Mouse (Mus musculus): ENCODE measurements at regions not wholly inside any gene's neighbourhood (a gene's known extent, or its start where the extent isn't known, plus 50 kb on each side); places are given as distances from the start of the nearest gene placed in this dataset.

DNA sequence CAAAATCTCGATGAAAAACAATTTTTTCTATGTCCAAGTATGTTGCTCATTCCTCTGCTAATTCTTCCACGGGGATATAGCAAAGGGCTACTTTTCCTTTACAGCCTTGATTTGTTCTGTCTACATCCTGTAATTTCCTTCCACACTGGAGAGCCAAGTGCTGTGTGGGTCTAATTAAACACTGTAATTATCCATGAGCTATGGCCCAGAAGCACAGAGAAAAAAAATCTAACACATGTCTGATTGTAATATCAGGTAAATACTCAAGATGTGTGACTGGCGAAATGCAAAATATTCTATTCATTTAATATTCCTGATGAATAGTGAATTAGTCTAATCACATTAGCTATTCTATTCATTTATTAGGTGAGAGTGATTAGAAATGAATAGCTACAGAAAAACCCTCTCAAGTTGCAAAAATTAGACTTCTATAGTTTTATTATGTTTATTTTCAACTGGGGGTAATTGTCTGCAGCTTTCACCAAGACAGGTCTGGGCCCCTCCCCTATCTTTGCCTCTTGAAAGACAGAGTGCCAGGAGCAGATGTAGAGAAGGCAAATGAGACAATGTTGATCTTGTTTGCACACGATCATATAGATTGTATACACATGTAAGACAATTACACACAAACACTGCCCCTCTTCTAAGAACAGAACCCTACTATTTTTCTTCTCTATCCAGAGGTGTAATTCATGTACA, 274.3 kb downstream of the Sorl1 start:
- WGBS, result 40% methylated on average over 4 of the region's 4 CpGs

DNA sequence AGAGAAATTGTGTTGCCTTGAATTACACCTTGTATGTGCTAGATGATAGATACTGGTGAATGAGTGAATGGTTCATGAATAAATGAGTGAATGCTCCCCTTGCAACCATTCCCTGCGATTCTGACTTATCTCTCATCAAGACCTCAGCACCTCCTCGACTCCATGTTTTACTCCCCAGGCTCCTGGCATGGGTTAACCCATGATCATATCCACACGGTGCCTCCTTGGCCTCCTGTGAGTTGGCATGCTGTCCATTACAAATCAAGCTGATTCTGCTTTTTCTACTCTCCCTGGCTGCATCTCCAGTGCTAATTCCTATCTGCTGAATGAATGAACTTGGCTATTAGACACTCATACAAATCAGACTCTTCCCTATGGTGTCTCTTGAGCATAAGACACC, 279.5 kb downstream of the Sorl1 start:
- 72% methylated on average over 3 of the region's 3 CpGs for WGBS

More for the DNA sequence above, 274.3 kb downstream of the Sorl1 start:
- no peak overlapping the region for H3K4me3 ChIP-seq (ENCODE audit: insufficient read depth, low read depth, low read length)
- no peaks in the 10 kb centered on the region for H3K4me1 ChIP-seq (ENCODE audit: control insufficient read depth, insufficient read depth, low read length)
- H3K27ac ChIP-seq (ENCODE audit: insufficient read depth, low read depth, low read length), result no peak overlapping the region
- TF ChIP-seq POLR2A (IDR thresholded peaks at IDR 0.05; ENCODE audit: insufficient read depth, low read depth, low read length) (no peak), CTCF (IDR thresholded peaks at IDR 0.05; ENCODE audit: insufficient read depth, low read depth, low read length) (no peak)

DNA sequence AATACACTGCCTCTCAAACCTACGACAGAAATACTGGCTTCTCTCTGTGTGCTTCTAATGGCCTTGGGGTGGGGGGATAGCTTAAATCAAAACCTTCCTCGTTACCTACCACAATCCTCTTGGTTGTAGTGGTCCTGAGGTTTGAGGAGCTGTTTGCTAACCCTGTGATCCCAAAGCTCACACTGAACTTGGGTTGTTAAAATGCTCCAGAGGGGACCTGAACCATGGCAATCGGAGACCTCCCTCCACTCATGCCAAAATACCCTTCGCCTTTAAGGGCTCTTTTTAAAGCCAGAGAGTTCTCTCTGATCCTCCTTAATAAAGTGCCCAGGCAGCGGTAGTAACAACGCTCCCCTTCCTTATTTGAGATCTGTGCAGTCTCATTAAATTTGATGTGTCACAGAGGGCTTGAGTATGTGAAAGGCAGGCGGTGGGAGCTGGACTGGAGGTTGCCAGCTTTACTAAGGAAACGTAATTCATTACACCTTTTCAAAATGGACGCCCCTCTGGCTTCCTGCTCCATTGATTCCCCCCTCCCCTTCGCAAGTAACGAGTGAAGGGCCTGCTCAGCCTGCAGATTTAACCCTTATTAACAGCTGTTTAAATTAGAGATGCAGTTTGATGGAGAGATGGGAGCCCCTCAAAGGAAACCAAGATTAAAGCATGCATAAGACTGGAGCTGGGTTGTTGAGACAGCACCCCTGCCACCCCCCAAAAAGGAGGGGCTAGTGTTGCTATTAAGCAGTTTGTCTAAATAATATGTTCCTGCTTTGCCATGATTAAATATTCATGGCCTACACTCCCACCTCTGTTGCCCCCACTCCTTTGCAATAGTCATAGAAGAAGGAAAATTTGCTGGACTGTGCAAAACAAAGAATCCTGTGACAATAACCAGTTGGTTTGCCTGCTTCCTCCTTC, 289.4 kb downstream of the Sorl1 start:
- H3K4me3 ChIP-seq (ENCODE audit: insufficient read depth, low read depth, low read length), result no peak overlapping the region
- 70% methylated on average over 11 of the region's 11 CpGs for WGBS
- H3K27ac ChIP-seq (ENCODE audit: insufficient read depth, low read depth, low read length), result no peak overlapping the region
- no peaks in the 10 kb centered on the region for H3K4me1 ChIP-seq (ENCODE audit: control insufficient read depth, insufficient read depth, low read length)
- TF ChIP-seq POLR2A (IDR thresholded peaks at IDR 0.05; ENCODE audit: insufficient read depth, low read depth, low read length), result no peak
- no peak for TF ChIP-seq CTCF (IDR thresholded peaks at IDR 0.05; ENCODE audit: insufficient read depth, low read depth, low read length)

More for the DNA sequence above, 279.5 kb downstream of the Sorl1 start:
- TF ChIP-seq CTCF (IDR thresholded peaks at IDR 0.05; ENCODE audit: insufficient read depth, low read depth, low read length), result no peak
- TF ChIP-seq POLR2A (IDR thresholded peaks at IDR 0.05; ENCODE audit: insufficient read depth, low read depth, low read length), result no peak
- Histone ChIP-seq H3K27ac (ENCODE audit: insufficient read depth, low read depth, low read length) (no peak overlapping the region), H3K4me1 (ENCODE audit: control insufficient read depth, insufficient read depth, low read length) (no peaks in the 10 kb centered on the region), H3K4me3 (ENCODE audit: insufficient read depth, low read depth, low read length) (no peak overlapping the region)

- H3K27ac ChIP-seq (ENCODE audit: insufficient read depth, low read depth, low read length), result no peak overlapping the region
- H3K4me3 ChIP-seq (ENCODE audit: insufficient read depth, low read depth, low read length), result no peak overlapping the region
- TF ChIP-seq POLR2A (IDR thresholded peaks at IDR 0.05; ENCODE audit: insufficient read depth, low read depth, low read length), result no peak
- TF ChIP-seq CTCF (IDR thresholded peaks at IDR 0.05; ENCODE audit: insufficient read depth, low read depth, low read length), result no peak
- no peaks in the 10 kb centered on the region for H3K4me1 ChIP-seq (ENCODE audit: control insufficient read depth, insufficient read depth, low read length)
- 100% methylated on average over 1 of the region's 1 CpGs for WGBS
These were observed 290.7 kb downstream of the Sorl1 start for GRCm38 (mm10) chr9:41833408-41833807.

GRCm38 (mm10) chr9:41827356-41827755, 296.7 kb downstream of the Sorl1 start:
- 76% methylated on average over 4 of the region's 4 CpGs for WGBS
- Histone ChIP-seq H3K4me1 (ENCODE audit: control insufficient read depth, insufficient read depth, low read length) (no peaks in the 10 kb centered on the region), H3K27ac (ENCODE audit: insufficient read depth, low read depth, low read length) (no peak overlapping the region), H3K4me3 (ENCODE audit: insufficient read depth, low read depth, low read length) (no peak overlapping the region)
- TF ChIP-seq POLR2A (IDR thresholded peaks at IDR 0.05; ENCODE audit: insufficient read depth, low read depth, low read length) (no peak), CTCF (IDR thresholded peaks at IDR 0.05; ENCODE audit: insufficient read depth, low read depth, low read length) (no peak)

DNA sequence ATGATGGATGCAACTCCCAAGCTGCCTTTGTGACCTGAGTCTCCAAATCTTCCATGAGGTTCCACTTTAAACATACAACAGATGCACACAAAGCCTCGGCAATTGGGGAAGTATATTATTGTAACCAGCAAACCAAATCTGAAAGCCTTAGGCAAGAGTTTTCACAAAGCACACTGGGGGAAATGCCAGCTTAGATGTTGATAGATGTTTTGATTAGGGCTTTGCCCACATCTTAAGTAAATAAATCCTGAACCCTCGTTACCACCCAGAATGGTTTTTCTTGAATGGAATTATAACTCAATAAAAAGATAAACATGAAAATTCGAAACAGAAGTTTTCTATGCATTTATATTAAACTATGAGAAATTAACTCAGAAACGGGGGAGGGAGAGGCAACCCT, 302.7 kb downstream of the Sorl1 start:
- Histone ChIP-seq H3K4me1 (ENCODE audit: control insufficient read depth, insufficient read depth, low read length) (no peaks in the 10 kb centered on the region), H3K4me3 (ENCODE audit: insufficient read depth, low read depth, low read length) (no peak overlapping the region), H3K27ac (ENCODE audit: insufficient read depth, low read depth, low read length) (no peak overlapping the region)
- WGBS, result 67% methylated on average over 4 of the region's 4 CpGs
- TF ChIP-seq POLR2A (IDR thresholded peaks at IDR 0.05; ENCODE audit: insufficient read depth, low read depth, low read length), result no peak
- TF ChIP-seq CTCF (IDR thresholded peaks at IDR 0.05; ENCODE audit: insufficient read depth, low read depth, low read length), result no peak

DNA sequence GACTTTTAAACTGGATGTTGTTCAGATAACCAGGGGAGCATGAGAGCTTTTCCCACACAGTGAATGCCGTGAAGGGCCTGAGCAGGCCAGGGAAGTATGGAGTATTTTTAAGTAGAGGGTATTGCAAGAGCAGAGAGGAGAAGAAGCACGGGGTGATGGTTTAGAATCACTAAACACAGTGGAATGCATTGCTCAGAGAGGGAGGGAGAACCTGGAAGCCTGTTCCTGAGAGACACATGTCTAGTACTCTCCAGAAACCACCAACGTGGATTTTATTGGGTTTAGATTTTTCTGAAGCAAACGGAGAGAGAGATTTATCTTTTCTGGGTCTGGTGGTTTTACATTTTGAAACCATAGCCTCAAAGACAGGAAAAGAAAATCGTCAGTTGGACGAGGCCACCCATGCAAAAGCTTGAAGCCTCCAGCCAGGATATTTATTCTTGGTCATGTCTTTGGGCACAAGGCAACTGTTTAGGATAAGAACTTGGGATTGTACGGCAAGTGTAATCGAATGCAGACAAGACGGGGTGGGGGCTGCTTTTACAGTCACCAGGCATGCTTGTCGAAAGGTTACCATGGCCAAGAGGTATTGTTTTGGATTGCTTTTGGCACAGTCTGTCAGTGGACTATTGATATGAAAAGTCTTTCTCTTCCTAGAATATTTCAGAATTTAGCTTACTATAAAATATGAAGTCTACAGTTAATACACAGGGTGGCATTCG, 306.2 kb downstream of the Sorl1 start:
- Histone ChIP-seq H3K4me3 (ENCODE audit: insufficient read depth, low read depth, low read length) (no peak overlapping the region), H3K4me1 (ENCODE audit: control insufficient read depth, insufficient read depth, low read length) (no peaks in the 10 kb centered on the region), H3K27ac (ENCODE audit: insufficient read depth, low read depth, low read length) (no peak overlapping the region)
- TF ChIP-seq POLR2A (IDR thresholded peaks at IDR 0.05; ENCODE audit: insufficient read depth, low read depth, low read length), result no peak
- no peak for TF ChIP-seq CTCF (IDR thresholded peaks at IDR 0.05; ENCODE audit: insufficient read depth, low read depth, low read length)
- 84% methylated on average over 11 of the region's 11 CpGs for WGBS

DNA sequence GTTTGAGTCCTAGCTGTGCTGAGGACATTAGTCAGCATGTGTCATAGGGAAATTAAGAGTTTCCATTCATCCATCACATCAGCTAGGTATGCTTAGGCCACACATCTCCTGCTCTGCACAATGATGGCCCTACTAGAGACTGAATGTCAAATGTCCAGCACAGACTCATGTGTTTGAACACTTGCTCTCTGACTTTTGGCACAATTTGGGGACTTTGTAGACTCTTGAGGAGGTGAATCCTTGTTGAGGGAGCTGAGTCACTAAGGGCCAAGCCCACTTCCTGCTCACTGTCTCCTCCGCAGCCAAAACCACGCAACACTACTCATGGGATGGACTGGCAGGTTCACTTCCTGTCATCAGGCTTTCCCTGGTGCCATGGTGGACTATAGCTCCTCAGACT, 308.2 kb downstream of the Sorl1 start:
- 100% methylated on average over 2 of the region's 2 CpGs for WGBS
- no peak overlapping the region for H3K4me3 ChIP-seq (ENCODE audit: insufficient read depth, low read depth, low read length)
- TF ChIP-seq POLR2A (IDR thresholded peaks at IDR 0.05; ENCODE audit: insufficient read depth, low read depth, low read length) (no peak), CTCF (IDR thresholded peaks at IDR 0.05; ENCODE audit: insufficient read depth, low read depth, low read length) (no peak)

More for the DNA sequence above, 308.2 kb downstream of the Sorl1 start:
- Histone ChIP-seq H3K4me1 (ENCODE audit: control insufficient read depth, insufficient read depth, low read length) (no peaks in the 10 kb centered on the region), H3K27ac (ENCODE audit: insufficient read depth, low read depth, low read length) (no peak overlapping the region)
